Mouse (Mus musculus) cortical plate, adult 2 months (tissue): Measurements from ENCODE around the gene Clec2i. TPM values are rescaled to one million over a fixed set of nuclear protein-coding genes. Genes with fewer than 3 reads are reported as not detected.
"Not testable (repeated sequence)": the region's sequence is repeated elsewhere in the genome, so short reads cannot be mapped to it uniquely, and the experiment has no call there.

Experiments
- H3K27ac ChIP-seq: fragments of 200-500 bp; 2 replicates; pipeline ENCODE4 v1.5.1; 2012; ENCODE audit warnings: low read length, control low read depth, inconsistent platforms; ENCODE audit not compliant: insufficient read depth
- H3K4me1 ChIP-seq: fragments of 200-500 bp; 2 replicates; pipeline ENCODE4 v1.6.1; 2011; ENCODE audit warnings: low read length; ENCODE audit not compliant: control insufficient read depth, insufficient read depth
- H3K4me3 ChIP-seq: fragments of 200-500 bp; 2 replicates; pipeline ENCODE4 v1.5.1; 2011; ENCODE audit warnings: mild to moderate bottlenecking, low read length, control low read depth; ENCODE audit not compliant: insufficient read depth
- CTCF ChIP-seq: fragments of 200-500 bp; IDR thresholded peaks from 2 replicates; pipeline ENCODE4 v1.5.1; 2011; ENCODE audit warnings: mild to moderate bottlenecking, control low read depth, low read length; ENCODE audit not compliant: insufficient read depth; ENCODE audit errors: extremely low read depth
- POLR2A ChIP-seq: fragments of 200-500 bp; IDR thresholded peaks from 2 replicates; pipeline ENCODE4 v1.6.1; 2011; ENCODE audit warnings: mild to moderate bottlenecking, low read length, control low read depth; ENCODE audit not compliant: insufficient read depth; ENCODE audit errors: extremely low read depth
- polyA plus RNA-seq: library from polyadenylated mRNA; depleted of rRNA; stranded (reverse); fragments of >200 nt; gene quantifications from 2 replicates; pipeline ENCODE4 v1.2.3, GENCODE M21; 2012

Clec2i gene
- polyA plus RNA-seq, 1 experiment = not detected

- H3K27ac ChIP-seq = no peak overlapping the region
- no peak overlapping the region for H3K4me3 ChIP-seq
- no peaks in the 10 kb centered on the region for H3K4me1 ChIP-seq
- TF ChIP-seq CTCF (no peak), POLR2A (no peak)
Observed at GRCm38 (mm10) chr6:128854895-128855294, 32.5 kb upstream of the Clec2i start.

- Histone ChIP-seq H3K27ac (no peak overlapping the region), H3K4me1 (no peaks in the 10 kb centered on the region), H3K4me3 (no peak overlapping the region)
- no peak for TF ChIP-seq CTCF
- TF ChIP-seq POLR2A = no peak
Observed at GRCm38 (mm10) chr6:128855477-128855876, 31.9 kb upstream of the Clec2i start.

GRCm38 (mm10) chr6:128856250-128856649 lies 31.1 kb upstream of the Clec2i start:
- TF ChIP-seq POLR2A (no peak), CTCF (no peak)
- H3K4me1 ChIP-seq = no peaks in the 10 kb centered on the region
- H3K4me3 ChIP-seq = no peak overlapping the region
- H3K27ac ChIP-seq = no peak overlapping the region

- no peak overlapping the region for H3K27ac ChIP-seq
- no peaks in the 10 kb centered on the region for H3K4me1 ChIP-seq
- no peak overlapping the region for H3K4me3 ChIP-seq
- TF ChIP-seq POLR2A (no peak), CTCF (no peak)
Observed at GRCm38 (mm10) chr6:128857976-128858375, 29.4 kb upstream of the Clec2i start.

- no peak overlapping the region for H3K27ac ChIP-seq
- TF ChIP-seq CTCF (no peak), POLR2A (no peak)
- H3K4me3 ChIP-seq = no peak overlapping the region
- H3K4me1 ChIP-seq = no peaks in the 10 kb centered on the region
Observed at GRCm38 (mm10) chr6:128868861-128869260, 18.5 kb upstream of the Clec2i start.

GRCm38 (mm10) chr6:128871910-128872610 lies 15.3 kb upstream of the Clec2i start:
- TF ChIP-seq POLR2A = no peak
- TF ChIP-seq CTCF = no peak

GRCm38 (mm10) chr6:128888834-128889233 lies 1.4 kb downstream of the Clec2i start:
- Histone ChIP-seq H3K27ac (no peak overlapping the region), H3K4me1 (no peaks in the 10 kb centered on the region), H3K4me3 (no peak overlapping the region)
- TF ChIP-seq CTCF (no peak), POLR2A (no peak)

More at GRCm38 (mm10) chr6:128871910-128872610, 15.3 kb upstream of the Clec2i start:
- Histone ChIP-seq H3K27ac (no peak overlapping the region), H3K4me3 (no peak overlapping the region), H3K4me1 (no peaks in the 10 kb centered on the region)

- TF ChIP-seq POLR2A (no peak), CTCF (no peak)
- no peak within 1 kb of the TSS for H3K4me3 ChIP-seq
Observed at GRCm38 (mm10) chr6:128890948-128891355, 3.6 kb downstream of the Clec2i start, which contains the start of gene BC035044. TSS of gene BC035044 (minus strand) at chr6:128891126.

GRCm38 (mm10) chr6:128895404-128896001 lies 8.1 kb downstream of the Clec2i start:
- H3K4me3 ChIP-seq = no peak overlapping the region
- no peak overlapping the region for H3K27ac ChIP-seq
- no peak for TF ChIP-seq CTCF
- no peak for TF ChIP-seq POLR2A
- no peaks in the 10 kb centered on the region for H3K4me1 ChIP-seq

More at GRCm38 (mm10) chr6:128890948-128891355, 3.6 kb downstream of the Clec2i start, which contains the start of gene BC035044:
- Histone ChIP-seq H3K4me1 (no peaks in the 10 kb centered on the region), H3K27ac (no peak within 1 kb of the TSS)

GRCm38 (mm10) chr6:128900044-128900443 lies 12.7 kb downstream of the Clec2i start:
- Histone ChIP-seq H3K4me3 (no peak overlapping the region), H3K4me1 (no peaks in the 10 kb centered on the region), H3K27ac (no peak overlapping the region)
- TF ChIP-seq CTCF (no peak), POLR2A (no peak)

GRCm38 (mm10) chr6:128900796-128901552 lies 13.6 kb downstream of the Clec2i start:
- not testable (repeated sequence) for H3K4me1 ChIP-seq, H3K4me3 ChIP-seq, H3K27ac ChIP-seq
